Mouse (Mus musculus): Measurements from ENCODE around the gene Cpt1b. TPM values are rescaled to one million over a fixed set of nuclear protein-coding genes. Genes with fewer than 3 reads are reported as not detected.

Gene Cpt1b
- 0.43 and 0.46 TPM in 2 replicates for polyA plus RNA-seq (2015; fragmentation: Nextera tagmentation; extraction: Ambion mirVana)

GRCm38 (mm10) chr15:89425711-89426121 is at the start of gene Cpt1b:
Gene Cpt1b (minus strand): TSS chr15:89425863.
- H3K4me2 ChIP-seq (replicated peaks; ENCODE audit: low read depth) = no peak within 1 kb of the TSS
- no peak for TF ChIP-seq CTCF (IDR thresholded peaks at IDR 0.05; ENCODE audit: low read depth)
- H3K27ac ChIP-seq (ENCODE audit: low read depth, low read length) = no peak within 1 kb of the TSS
- no peak within 1 kb of the TSS for H3K4me3 ChIP-seq (ENCODE audit: low read depth, low read length)
- 0 out of 2 replicates have a peak, but pooled peaks cover 8% of the 10 kb centered on the region for H3K4me1 ChIP-seq (replicated peaks; ENCODE audit: control insufficient read depth, insufficient read depth, low read length)
- H3K9me3 ChIP-seq (ENCODE audit: control insufficient read depth) = no peaks in the 10 kb centered on the region
- peaks cover 29% of the 10 kb centered on the region for H3K36me3 ChIP-seq (ENCODE audit: control insufficient read depth, insufficient read depth)
- H3K9ac ChIP-seq (ENCODE audit: low read depth, low read length) = no peak within 1 kb of the TSS
- H3K27me3 ChIP-seq (replicated peaks; ENCODE audit: control insufficient read depth, insufficient read depth, low read length) = no peaks in the 10 kb centered on the region
- WGBS = 48% methylated on average over 6 of the region's 6 CpGs
- ATAC-seq = no peak

GRCm38 (mm10) chr15:89475293-89475600 is 49.6 kb upstream of the Cpt1b start:
- Histone ChIP-seq H3K9ac (ENCODE audit: low read depth, low read length) (peak overlapping the region; percentile 54; the same call in 1 of the 2 replicates), H3K27me3 (replicated peaks; ENCODE audit: control insufficient read depth, insufficient read depth, low read length) (no peaks in the 10 kb centered on the region), H3K4me3 (ENCODE audit: low read depth, low read length) (peak overlapping the region; percentile 49), H3K36me3 (ENCODE audit: control insufficient read depth, insufficient read depth) (peaks cover 6% of the 10 kb centered on the region; the same call in 1 of the 2 replicates), H3K4me1 (replicated peaks; ENCODE audit: control insufficient read depth, insufficient read depth, low read length) (0 out of 2 replicates have a peak, but pooled peaks cover 3% of the 10 kb centered on the region), H3K27ac (ENCODE audit: low read depth, low read length) (no peak overlapping the region), H3K9me3 (ENCODE audit: control insufficient read depth) (no peaks in the 10 kb centered on the region), H3K4me2 (replicated peaks; ENCODE audit: low read depth) (peak overlapping the region; percentile 92)
- ATAC-seq = no peak
- no peak for TF ChIP-seq CTCF (IDR thresholded peaks at IDR 0.05; ENCODE audit: low read depth)
- WGBS = 85% methylated on average over 7 of the region's 7 CpGs

GRCm38 (mm10) chr15:89474596-89475292 is 49.1 kb upstream of the Cpt1b start:
- Histone ChIP-seq H3K27ac (ENCODE audit: low read depth, low read length) (no peak overlapping the region), H3K36me3 (ENCODE audit: control insufficient read depth, insufficient read depth) (peaks cover 6% of the 10 kb centered on the region; the same call in 1 of the 2 replicates), H3K9ac (ENCODE audit: low read depth, low read length) (no peak overlapping the region), H3K27me3 (replicated peaks; ENCODE audit: control insufficient read depth, insufficient read depth, low read length) (no peaks in the 10 kb centered on the region), H3K4me2 (replicated peaks; ENCODE audit: low read depth) (peak overlapping the region; percentile 92), H3K4me3 (ENCODE audit: low read depth, low read length) (no peak overlapping the region; the same call in 1 of the 2 replicates), H3K9me3 (ENCODE audit: control insufficient read depth) (no peaks in the 10 kb centered on the region), H3K4me1 (replicated peaks; ENCODE audit: control insufficient read depth, insufficient read depth, low read length) (0 out of 2 replicates have a peak, but pooled peaks cover 3% of the 10 kb centered on the region)
- no peak for ATAC-seq
- TF ChIP-seq CTCF (IDR thresholded peaks at IDR 0.05; ENCODE audit: low read depth) = no peak
- WGBS = 93% methylated on average over 19 of the region's 19 CpGs

- H3K27me3 ChIP-seq (replicated peaks; ENCODE audit: control insufficient read depth, insufficient read depth, low read length) = no peaks in the 10 kb centered on the region
- no peak overlapping the region for H3K27ac ChIP-seq (ENCODE audit: low read depth, low read length)
- ATAC-seq = no peak
- 99% methylated on average over 8 of the region's 8 CpGs for WGBS
- no peaks in the 10 kb centered on the region for H3K9me3 ChIP-seq (ENCODE audit: control insufficient read depth)
- H3K9ac ChIP-seq (ENCODE audit: low read depth, low read length) = no peak overlapping the region
- H3K36me3 ChIP-seq (ENCODE audit: control insufficient read depth, insufficient read depth) = peaks cover 6% of the 10 kb centered on the region; the same call in 1 of the 2 replicates
- H3K4me3 ChIP-seq (ENCODE audit: low read depth, low read length) = no peak overlapping the region
- H3K4me1 ChIP-seq (replicated peaks; ENCODE audit: control insufficient read depth, insufficient read depth, low read length) = 0 out of 2 replicates have a peak, but pooled peaks cover 3% of the 10 kb centered on the region
- H3K4me2 ChIP-seq (replicated peaks; ENCODE audit: low read depth) = no peak overlapping the region
- TF ChIP-seq CTCF (IDR thresholded peaks at IDR 0.05; ENCODE audit: low read depth) = no peak
Observed at GRCm38 (mm10) chr15:89473921-89474320, 48.3 kb upstream of the Cpt1b start.

GRCm38 (mm10) chr15:89473370-89473769 is 47.7 kb upstream of the Cpt1b start:
- Histone ChIP-seq H3K27me3 (replicated peaks; ENCODE audit: control insufficient read depth, insufficient read depth, low read length) (no peaks in the 10 kb centered on the region), H3K4me2 (replicated peaks; ENCODE audit: low read depth) (no peak overlapping the region), H3K9ac (ENCODE audit: low read depth, low read length) (no peak overlapping the region), H3K9me3 (ENCODE audit: control insufficient read depth) (no peaks in the 10 kb centered on the region), H3K27ac (ENCODE audit: low read depth, low read length) (no peak overlapping the region), H3K36me3 (ENCODE audit: control insufficient read depth, insufficient read depth) (peaks cover 6% of the 10 kb centered on the region; the same call in 1 of the 2 replicates), H3K4me1 (replicated peaks; ENCODE audit: control insufficient read depth, insufficient read depth, low read length) (0 out of 2 replicates have a peak, but pooled peaks cover 3% of the 10 kb centered on the region), H3K4me3 (ENCODE audit: low read depth, low read length) (no peak overlapping the region)
- WGBS = 87% methylated on average over 9 of the region's 9 CpGs
- TF ChIP-seq CTCF (IDR thresholded peaks at IDR 0.05; ENCODE audit: low read depth) = no peak
- no peak for ATAC-seq

- no peak overlapping the region for H3K27ac ChIP-seq (ENCODE audit: low read depth, low read length)
- no peaks in the 10 kb centered on the region for H3K9me3 ChIP-seq (ENCODE audit: control insufficient read depth)
- 0 out of 2 replicates have a peak, but pooled peaks cover 3% of the 10 kb centered on the region for H3K4me1 ChIP-seq (replicated peaks; ENCODE audit: control insufficient read depth, insufficient read depth, low read length)
- H3K36me3 ChIP-seq (ENCODE audit: control insufficient read depth, insufficient read depth) = peaks cover 6% of the 10 kb centered on the region; the same call in 1 of the 2 replicates
- TF ChIP-seq CTCF (IDR thresholded peaks at IDR 0.05; ENCODE audit: low read depth) = no peak
- ATAC-seq = no peak
- no peak overlapping the region for H3K9ac ChIP-seq (ENCODE audit: low read depth, low read length)
- no peak overlapping the region for H3K4me2 ChIP-seq (replicated peaks; ENCODE audit: low read depth)
- no peak overlapping the region for H3K4me3 ChIP-seq (ENCODE audit: low read depth, low read length)
- H3K27me3 ChIP-seq (replicated peaks; ENCODE audit: control insufficient read depth, insufficient read depth, low read length) = no peaks in the 10 kb centered on the region
- 81% methylated on average over 4 of the region's 4 CpGs for WGBS
Observed at GRCm38 (mm10) chr15:89471476-89471875, 45.8 kb upstream of the Cpt1b start.
